Mouse (Mus musculus) cerebellum, adult 9-11 months (tissue): ENCODE data around the gene Asxl1.

ENCODE experiments used
- DNase-seq: peaks from one replicate; pipeline ENCODE4 v3.0.0; 2022

Gene Asxl1

GRCm38 (mm10) chr2:153417841-153418240, 72.2 kb downstream of the Asxl1 start:
- DNase-seq = no peak

- DNase-seq = no peak
These were observed 72.8 kb downstream of the Asxl1 start for GRCm38 (mm10) chr2:153418381-153418780.

- no peak for DNase-seq
These were observed 75.6 kb downstream of the Asxl1 start for GRCm38 (mm10) chr2:153421233-153421632.

GRCm38 (mm10) chr2:153422051-153422450, 76.4 kb downstream of the Asxl1 start:
- no peak for DNase-seq

- DNase-seq = no peak
These were observed 77.5 kb downstream of the Asxl1 start for GRCm38 (mm10) chr2:153423113-153423512.

GRCm38 (mm10) chr2:153424557-153424956, 78.9 kb downstream of the Asxl1 start:
- DNase-seq = no peak

- no peak for DNase-seq
These were observed 79.7 kb downstream of the Asxl1 start for GRCm38 (mm10) chr2:153425124-153425844.

GRCm38 (mm10) chr2:153425998-153426670, 80.5 kb downstream of the Asxl1 start:
- DNase-seq = no peak

- DNase-seq = no peak
These were observed 81.3 kb downstream of the Asxl1 start for GRCm38 (mm10) chr2:153426931-153427330.

- DNase-seq = no peak
These were observed 82.9 kb downstream of the Asxl1 start for GRCm38 (mm10) chr2:153428485-153428884.

GRCm38 (mm10) chr2:153430571-153430970, 84.9 kb downstream of the Asxl1 start:
- no peak for DNase-seq

- DNase-seq = no peak
These were observed 86.9 kb downstream of the Asxl1 start for GRCm38 (mm10) chr2:153432492-153432891.

- no peak for DNase-seq
These were observed 88.2 kb downstream of the Asxl1 start for GRCm38 (mm10) chr2:153433859-153434258.

GRCm38 (mm10) chr2:153434880-153435831, 89.5 kb downstream of the Asxl1 start:
- DNase-seq = peak; percentile 85

- DNase-seq = no peak
These were observed 91.1 kb downstream of the Asxl1 start for GRCm38 (mm10) chr2:153436641-153437305.

- DNase-seq = no peak
These were observed 91.7 kb downstream of the Asxl1 start for GRCm38 (mm10) chr2:153437306-153437659.

- no peak for DNase-seq
These were observed 95.1 kb downstream of the Asxl1 start for GRCm38 (mm10) chr2:153440755-153441154.

- no peak for DNase-seq
These were observed 95.6 kb downstream of the Asxl1 start for GRCm38 (mm10) chr2:153441228-153441627.

GRCm38 (mm10) chr2:153442720-153443119, 97.1 kb downstream of the Asxl1 start:
- DNase-seq = no peak

- DNase-seq = no peak
These were observed 98.0 kb downstream of the Asxl1 start for GRCm38 (mm10) chr2:153443434-153444240.

- no peak for DNase-seq
These were observed 98.9 kb downstream of the Asxl1 start for GRCm38 (mm10) chr2:153444254-153445136.
